Mouse (Mus musculus): ENCODE measurements around the gene Kcnh5. TPM values are rescaled to one million over a fixed set of nuclear protein-coding genes. Genes with fewer than 3 reads are reported as not detected.

The Kcnh5 gene
- polyA plus RNA-seq, 1 experiment = not detected

DNA sequence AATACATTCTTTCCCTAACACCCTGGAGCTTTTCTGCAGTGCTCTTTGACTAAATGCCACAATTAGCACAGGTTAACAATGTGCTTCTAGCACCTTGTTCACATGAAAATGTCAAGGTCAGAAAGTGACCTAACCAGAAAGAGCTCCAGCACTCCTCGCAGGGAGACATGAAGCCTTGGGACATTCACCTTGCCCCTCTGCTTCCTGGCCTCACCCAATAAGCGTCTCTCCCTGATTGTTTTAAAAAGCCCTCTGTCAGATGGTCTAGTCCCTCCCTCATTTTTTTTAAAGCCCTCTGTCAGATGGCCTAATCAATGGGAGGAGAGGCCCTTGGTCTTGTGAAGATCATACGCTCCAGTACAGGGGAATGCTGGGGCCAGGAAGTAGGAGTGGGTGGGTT lies 287.7 kb downstream of the Kcnh5 start:
- no peaks in the 10 kb centered on the region for H3K4me1 ChIP-seq
- H3K27me3 ChIP-seq (replicated peaks) = no peaks in the 10 kb centered on the region
- H3K36me3 ChIP-seq (replicated peaks; ENCODE audit: low read length) = no peaks in the 10 kb centered on the region
- H3K4me3 ChIP-seq (replicated peaks) = no peak overlapping the region
- no peak for TF ChIP-seq GATA1 (IDR thresholded peaks at IDR 0.05; ENCODE audit: borderline replicate concordance, low read length)
- no peak for TF ChIP-seq FLI1 (IDR thresholded peaks at IDR 0.05; ENCODE audit: low read length)
- H3K9me3 ChIP-seq = no peaks in the 10 kb centered on the region

DNA sequence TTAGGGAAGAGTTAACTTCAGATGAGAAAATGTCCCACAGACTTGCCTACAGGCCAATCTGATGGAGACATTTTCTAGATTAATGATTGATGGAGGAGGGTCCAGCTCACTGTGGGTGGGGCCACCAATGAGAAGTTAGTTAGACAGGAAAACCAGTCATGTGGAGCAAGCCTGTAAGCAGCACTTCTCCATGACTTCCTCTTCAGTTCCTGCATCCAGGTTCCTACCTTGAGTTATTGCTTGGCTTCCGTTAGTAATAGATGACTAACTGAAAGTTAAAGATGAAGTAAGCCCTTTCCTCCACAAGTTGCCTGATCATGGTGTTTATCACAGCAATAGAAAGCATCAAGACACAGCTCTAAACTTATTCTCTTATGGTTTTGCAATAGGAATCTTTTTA lies 290.1 kb downstream of the Kcnh5 start:
- TF ChIP-seq FLI1 (IDR thresholded peaks at IDR 0.05; ENCODE audit: low read length) (no peak), GATA1 (IDR thresholded peaks at IDR 0.05; ENCODE audit: borderline replicate concordance, low read length) (no peak)
- no peak overlapping the region for H3K4me3 ChIP-seq (replicated peaks)
- H3K4me1 ChIP-seq = no peaks in the 10 kb centered on the region
- no peaks in the 10 kb centered on the region for H3K27me3 ChIP-seq (replicated peaks)
- H3K9me3 ChIP-seq = no peaks in the 10 kb centered on the region
- H3K36me3 ChIP-seq (replicated peaks; ENCODE audit: low read length) = no peaks in the 10 kb centered on the region

DNA sequence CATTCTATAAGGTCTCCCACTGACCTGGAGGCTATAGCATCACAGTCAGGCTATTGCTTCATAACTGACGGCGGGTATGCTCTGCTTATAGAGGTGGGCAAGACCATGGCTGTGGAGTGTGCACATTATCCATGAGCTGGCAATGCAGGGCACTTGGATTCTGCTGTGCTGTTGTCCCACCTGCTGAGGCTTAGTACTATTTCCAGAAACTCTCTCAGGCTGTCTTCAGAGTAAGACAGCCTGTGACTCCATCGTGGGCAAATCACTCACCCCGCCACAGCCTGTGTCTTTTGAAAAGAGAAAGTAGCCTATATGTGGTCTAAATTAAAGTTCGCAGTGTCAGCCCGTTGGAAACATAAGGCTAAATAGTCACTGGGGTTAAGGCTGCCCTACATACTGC lies 295.8 kb downstream of the Kcnh5 start:
- Histone ChIP-seq H3K4me3 (replicated peaks) (no peak overlapping the region), H3K9me3 (no peaks in the 10 kb centered on the region), H3K4me1 (no peaks in the 10 kb centered on the region), H3K27me3 (replicated peaks) (no peaks in the 10 kb centered on the region), H3K36me3 (replicated peaks; ENCODE audit: low read length) (no peaks in the 10 kb centered on the region)
- TF ChIP-seq FLI1 (IDR thresholded peaks at IDR 0.05; ENCODE audit: low read length) (no peak), GATA1 (IDR thresholded peaks at IDR 0.05; ENCODE audit: borderline replicate concordance, low read length) (no peak)

DNA sequence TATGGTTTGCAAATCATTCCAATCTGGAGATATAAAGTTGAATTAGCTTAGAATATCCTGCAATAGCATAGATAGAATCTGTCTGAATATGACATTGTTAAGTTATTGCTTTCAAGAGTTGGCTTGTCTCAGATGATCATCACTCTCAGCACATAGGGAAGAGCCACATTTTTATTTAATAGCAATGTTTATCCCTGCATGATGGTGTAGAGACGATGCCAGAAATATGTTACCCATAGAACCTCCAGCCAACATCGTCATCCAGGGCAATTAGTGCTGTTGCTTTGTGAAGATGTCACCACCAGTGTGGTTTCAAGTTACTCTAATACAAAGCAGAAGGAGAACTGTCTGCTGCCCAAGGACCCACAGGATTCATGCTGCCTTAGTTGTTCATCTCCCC lies 321.5 kb downstream of the Kcnh5 start:
- Histone ChIP-seq H3K4me1 (no peaks in the 10 kb centered on the region), H3K4me3 (replicated peaks) (no peak overlapping the region), H3K9me3 (peaks cover 8% of the 10 kb centered on the region), H3K27me3 (replicated peaks) (no peaks in the 10 kb centered on the region), H3K36me3 (replicated peaks; ENCODE audit: low read length) (no peaks in the 10 kb centered on the region)
- TF ChIP-seq GATA1 (IDR thresholded peaks at IDR 0.05; ENCODE audit: borderline replicate concordance, low read length) (no peak), FLI1 (IDR thresholded peaks at IDR 0.05; ENCODE audit: low read length) (no peak)

DNA sequence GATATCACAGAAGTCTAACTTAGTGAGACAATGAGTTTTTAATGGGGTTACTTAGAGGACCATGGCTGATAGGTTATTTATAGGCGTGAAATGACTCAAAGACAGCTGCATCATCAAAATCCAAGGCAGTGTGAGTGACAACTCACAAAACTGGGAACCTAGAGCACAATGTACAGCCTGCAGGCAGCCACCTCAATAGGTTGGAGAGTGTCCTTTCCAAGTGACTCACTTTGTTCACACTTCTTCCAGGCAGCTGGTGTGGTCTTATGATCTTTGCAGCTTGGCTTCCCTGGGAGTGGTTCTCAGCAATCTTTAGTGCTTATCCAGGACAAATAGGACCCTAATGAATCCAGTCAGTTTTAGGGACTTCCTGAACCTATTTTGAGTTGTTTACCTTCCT lies 322.9 kb downstream of the Kcnh5 start:
- Histone ChIP-seq H3K9me3 (peaks cover 8% of the 10 kb centered on the region), H3K27me3 (replicated peaks) (no peaks in the 10 kb centered on the region), H3K4me3 (replicated peaks) (no peak overlapping the region), H3K36me3 (replicated peaks; ENCODE audit: low read length) (no peaks in the 10 kb centered on the region), H3K4me1 (no peaks in the 10 kb centered on the region)
- TF ChIP-seq GATA1 (IDR thresholded peaks at IDR 0.05; ENCODE audit: borderline replicate concordance, low read length) = no peak
- TF ChIP-seq FLI1 (IDR thresholded peaks at IDR 0.05; ENCODE audit: low read length) = no peak

DNA sequence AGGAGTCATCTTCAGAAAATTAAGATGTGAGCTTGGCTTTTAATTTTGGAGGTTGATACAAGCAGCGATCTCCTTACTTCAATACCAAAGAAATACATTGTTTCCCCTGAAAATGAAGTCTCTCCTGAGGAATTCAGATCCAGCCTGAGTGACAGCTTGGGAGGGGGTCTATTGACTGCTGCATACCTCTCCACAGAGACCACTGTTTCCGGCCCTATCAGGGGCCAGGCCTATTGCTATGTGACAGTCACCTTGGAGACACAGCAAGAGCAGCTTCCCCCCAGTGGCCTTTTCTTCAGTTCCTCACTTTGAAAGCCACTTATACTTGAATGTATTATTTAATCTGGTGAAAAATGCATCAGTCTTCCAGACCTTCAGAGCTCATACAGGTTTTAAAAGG lies 326.8 kb downstream of the Kcnh5 start:
- H3K27me3 ChIP-seq (replicated peaks) = no peaks in the 10 kb centered on the region
- no peaks in the 10 kb centered on the region for H3K4me1 ChIP-seq
- TF ChIP-seq GATA1 (IDR thresholded peaks at IDR 0.05; ENCODE audit: borderline replicate concordance, low read length) (no peak), FLI1 (IDR thresholded peaks at IDR 0.05; ENCODE audit: low read length) (no peak)
- H3K9me3 ChIP-seq = peaks cover 12% of the 10 kb centered on the region
- no peaks in the 10 kb centered on the region for H3K36me3 ChIP-seq (replicated peaks; ENCODE audit: low read length)
- no peak overlapping the region for H3K4me3 ChIP-seq (replicated peaks)

DNA sequence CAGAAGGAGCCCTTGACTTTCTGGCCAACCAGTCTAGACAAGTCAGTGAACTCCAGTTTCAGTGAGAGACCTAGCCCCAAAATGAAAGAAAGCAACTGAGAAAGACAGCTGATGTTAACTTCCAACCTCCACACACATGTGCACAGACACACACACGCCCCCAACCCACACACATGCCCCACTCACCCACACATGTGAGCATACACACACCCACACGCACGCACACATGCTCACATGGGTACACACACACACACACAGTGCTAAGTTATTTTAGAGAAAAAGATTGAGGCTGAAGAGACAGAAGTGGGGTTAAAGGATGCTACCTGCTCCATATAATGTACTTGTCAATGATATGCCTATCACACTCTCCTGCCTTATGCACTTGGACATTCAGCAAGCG lies 327.2 kb downstream of the Kcnh5 start:
- TF ChIP-seq FLI1 (IDR thresholded peaks at IDR 0.05; ENCODE audit: low read length) = no peak
- TF ChIP-seq GATA1 (IDR thresholded peaks at IDR 0.05; ENCODE audit: borderline replicate concordance, low read length) = no peak
- no peaks in the 10 kb centered on the region for H3K27me3 ChIP-seq (replicated peaks)
- H3K4me1 ChIP-seq = no peaks in the 10 kb centered on the region
- H3K36me3 ChIP-seq (replicated peaks; ENCODE audit: low read length) = no peaks in the 10 kb centered on the region
- H3K9me3 ChIP-seq = peaks cover 12% of the 10 kb centered on the region
- peak overlapping the region; percentile 42 for H3K4me3 ChIP-seq (replicated peaks)

DNA sequence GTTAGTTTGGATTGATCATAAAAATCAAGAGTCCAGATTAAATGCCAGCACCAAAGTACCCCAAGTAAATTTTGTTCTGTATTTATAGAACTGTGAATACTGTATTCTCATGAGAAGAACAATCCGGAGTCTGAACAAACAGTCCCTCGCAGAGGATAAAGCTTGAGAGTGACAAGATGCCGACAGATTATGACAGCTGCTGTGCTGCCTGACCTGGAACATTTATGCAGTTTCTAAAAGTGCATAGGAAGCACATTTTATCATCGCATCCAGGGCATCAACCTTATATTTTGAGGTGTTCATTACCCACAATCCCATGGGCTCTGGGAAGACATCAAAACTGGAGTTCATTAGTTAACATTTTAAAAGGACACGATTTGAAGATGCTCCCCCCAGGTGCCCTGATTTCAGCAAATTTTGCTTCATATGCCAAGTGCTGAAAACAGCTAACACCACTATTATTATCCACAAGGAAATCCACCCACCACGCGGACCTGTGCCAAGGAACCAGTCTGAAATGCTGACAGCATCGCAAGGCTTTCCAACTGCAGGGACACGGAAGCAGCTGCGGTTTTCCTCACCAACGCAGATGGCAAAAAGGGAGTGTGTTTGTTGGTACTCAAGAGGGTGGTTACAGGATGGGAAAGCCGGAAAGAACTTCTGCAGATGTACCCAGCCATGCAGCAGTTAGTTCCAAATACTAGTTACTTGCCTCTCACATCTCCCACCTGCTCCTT lies 328.4 kb downstream of the Kcnh5 start:
- H3K4me3 ChIP-seq (replicated peaks) = no peak overlapping the region
- peaks cover 10% of the 10 kb centered on the region for H3K9me3 ChIP-seq
- no peak for TF ChIP-seq FLI1 (IDR thresholded peaks at IDR 0.05; ENCODE audit: low read length)
- no peak for TF ChIP-seq GATA1 (IDR thresholded peaks at IDR 0.05; ENCODE audit: borderline replicate concordance, low read length)
- no peaks in the 10 kb centered on the region for H3K4me1 ChIP-seq
- no peaks in the 10 kb centered on the region for H3K27me3 ChIP-seq (replicated peaks)
- H3K36me3 ChIP-seq (replicated peaks; ENCODE audit: low read length) = no peaks in the 10 kb centered on the region

Other genes with a start within 250 kb of the Kcnh5 start
- 34.7 and 62.7 TPM in 2 replicates for gene Rhoj, start 131.0 kb upstream of the Kcnh5 start, polyA plus RNA-seq (2012; ENCODE audit: insufficient read depth, low replicate concordance)
- not detected in 2 replicates for gene Gphb5, start 239.4 kb upstream of the Kcnh5 start, polyA plus RNA-seq (2012; ENCODE audit: insufficient read depth, low replicate concordance)